Mouse (Mus musculus) C2C12 (cell line): Measurements from ENCODE around the gene Tmem234. TPM values are rescaled to one million over a fixed set of nuclear protein-coding genes. Genes with fewer than 3 reads are reported as not detected.

Experiments
- H3K27me3 ChIP-seq: one replicate; pipeline ENCODE4 v1.6.1; 2011; ENCODE audit not compliant: control insufficient read depth, insufficient read depth, insufficient read length
- H3K36me3 ChIP-seq: one replicate; pipeline ENCODE4 v1.6.1; 2011; ENCODE audit not compliant: control insufficient read depth, insufficient read depth
- H3K4me3 ChIP-seq: one replicate; pipeline ENCODE4 v1.5.1; 2011; ENCODE audit warnings: mild to moderate bottlenecking, control low read depth; ENCODE audit not compliant: poor library complexity, insufficient read depth, severe bottlenecking
- H3K79me2 ChIP-seq: one replicate; pipeline ENCODE4 v1.6.1; 2011; ENCODE audit not compliant: control insufficient read depth, insufficient read depth
- H3K79me3 ChIP-seq: one replicate; pipeline ENCODE4 v1.6.1; 2011; ENCODE audit warnings: low read depth, control low read depth
- H3ac ChIP-seq: one replicate; pipeline ENCODE3; 2011; ENCODE audit warnings: low read depth; ENCODE audit not compliant: control insufficient read depth, insufficient read length
- CEBPB ChIP-seq: IDR thresholded peaks from one replicate; pipeline ENCODE4 v1.6.1; 2011; ENCODE audit warnings: low read depth, mild to moderate bottlenecking, control low read depth, moderate library complexity
- CTCF ChIP-seq: IDR thresholded peaks from one replicate; pipeline ENCODE4 v1.5.1; 2011; ENCODE audit not compliant: control insufficient read depth, insufficient read depth, insufficient read length
- FOSL1 ChIP-seq: IDR thresholded peaks from one replicate; pipeline ENCODE4 v1.8.0; 2011; ENCODE audit warnings: mild to moderate bottlenecking, low read length; ENCODE audit not compliant: poor library complexity, insufficient read depth, severe bottlenecking
- MAX ChIP-seq: IDR thresholded peaks from one replicate; pipeline ENCODE4 v1.6.1; 2011; ENCODE audit warnings: mild to moderate bottlenecking, control low read depth
- MYOD1 ChIP-seq: IDR thresholded peaks from one replicate; pipeline ENCODE4 v1.6.1; 2011; ENCODE audit warnings: low read depth; ENCODE audit not compliant: control insufficient read depth, insufficient read length
- MYOG ChIP-seq: IDR thresholded peaks from one replicate; pipeline ENCODE4 v1.6.1; 2011; ENCODE audit not compliant: control insufficient read depth, insufficient read length; ENCODE audit errors: extremely low read depth
- USF1 ChIP-seq: IDR thresholded peaks from one replicate; pipeline ENCODE4 v1.6.1; 2011; ENCODE audit warnings: low read depth, mild to moderate bottlenecking, control low read depth, moderate library complexity
- polyA plus RNA-seq: library from polyadenylated mRNA; unstranded; fragments of >200 nt; fragmentation: generic; extraction: Trizol; gene quantifications from one replicate; pipeline ENCODE4 v1.2.1, GENCODE M21; 2012; ENCODE audit warnings: missing spikeins

Gene Tmem234
- polyA plus RNA-seq, 1 experiment = 218 TPM

DNA sequence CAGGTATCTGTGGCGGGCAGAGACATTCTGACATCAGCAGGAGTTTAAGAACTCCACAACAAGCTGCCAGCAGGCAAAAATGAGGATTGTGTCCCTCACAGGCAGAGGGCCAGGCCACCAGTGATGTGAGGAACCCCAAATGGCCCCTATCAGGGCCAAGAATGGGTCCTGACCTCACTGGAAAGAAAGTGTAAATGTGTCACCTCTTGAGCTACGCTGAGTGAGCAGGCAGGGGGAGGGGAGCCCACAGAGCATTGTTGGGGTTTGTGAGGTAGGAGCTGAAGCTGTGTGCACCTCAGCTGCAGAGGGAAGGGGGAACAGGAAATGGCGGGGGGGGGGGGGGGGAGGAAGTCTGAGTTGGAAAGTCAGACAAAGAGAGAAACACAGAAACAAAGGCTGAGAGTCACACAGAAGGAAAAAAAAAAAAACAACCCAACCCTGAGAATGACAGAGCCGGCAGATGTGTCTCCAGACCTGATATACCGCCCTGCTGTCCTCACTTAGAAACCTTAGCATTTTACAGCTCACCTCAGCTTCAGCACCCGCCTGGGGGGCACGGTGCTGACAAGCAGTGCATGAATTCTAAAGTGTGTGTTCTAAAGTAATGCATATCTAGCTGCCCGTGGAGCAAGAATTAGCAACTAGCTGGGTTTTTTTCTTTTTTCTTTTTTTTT lies 25.2 kb upstream of the Tmem234 start:
- TF ChIP-seq MYOD1 (no peak), MYOG (no peak), FOSL1 (no peak), MAX (no peak), USF1 (no peak), CTCF (no peak), CEBPB (no peak)
- no peak overlapping the region for H3ac ChIP-seq
- no peaks in the 10 kb centered on the region for H3K27me3 ChIP-seq
- no peaks in the 10 kb centered on the region for H3K79me3 ChIP-seq
- H3K4me3 ChIP-seq = no peak overlapping the region
- H3K79me2 ChIP-seq = no peaks in the 10 kb centered on the region
- H3K36me3 ChIP-seq = no peaks in the 10 kb centered on the region

DNA sequence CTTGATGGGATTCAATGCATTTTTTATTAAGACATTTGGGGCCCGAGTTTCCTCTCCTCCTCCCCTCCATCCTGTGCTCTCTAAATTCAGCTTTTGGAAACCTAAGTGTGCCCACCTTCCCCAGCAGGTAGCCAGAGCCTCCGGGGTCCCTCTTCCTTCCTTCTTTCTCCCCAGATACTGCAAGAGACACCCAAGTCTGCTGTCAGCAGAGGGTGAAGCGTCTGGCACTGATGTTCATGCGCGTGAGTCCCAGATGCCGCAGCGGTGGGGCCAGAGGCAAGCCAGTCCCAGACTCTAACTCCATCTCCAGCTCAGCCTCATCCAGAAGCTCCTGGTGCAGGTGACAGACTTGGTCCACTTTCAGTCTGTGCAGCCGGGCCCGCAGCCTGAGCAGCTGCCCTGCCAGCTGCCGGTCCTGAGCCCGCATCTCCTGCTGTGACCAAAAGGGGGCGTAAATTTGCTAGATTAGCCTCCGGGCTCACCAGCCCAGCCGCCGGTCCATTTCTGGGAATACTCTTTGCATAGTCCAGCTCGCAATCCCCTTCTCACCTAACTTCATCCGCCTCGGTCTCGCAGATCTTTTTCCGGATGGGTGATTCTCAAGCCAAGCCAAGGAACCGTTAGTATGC lies 23.5 kb upstream of the Tmem234 start:
- Histone ChIP-seq H3K4me3 (no peak overlapping the region), H3K79me2 (no peaks in the 10 kb centered on the region), H3K36me3 (no peaks in the 10 kb centered on the region), H3K79me3 (no peaks in the 10 kb centered on the region), H3K27me3 (no peaks in the 10 kb centered on the region), H3ac (no peak overlapping the region)
- no peak for TF ChIP-seq MYOG
- peak; percentile 47 for TF ChIP-seq CTCF
- no peak for TF ChIP-seq MAX

DNA sequence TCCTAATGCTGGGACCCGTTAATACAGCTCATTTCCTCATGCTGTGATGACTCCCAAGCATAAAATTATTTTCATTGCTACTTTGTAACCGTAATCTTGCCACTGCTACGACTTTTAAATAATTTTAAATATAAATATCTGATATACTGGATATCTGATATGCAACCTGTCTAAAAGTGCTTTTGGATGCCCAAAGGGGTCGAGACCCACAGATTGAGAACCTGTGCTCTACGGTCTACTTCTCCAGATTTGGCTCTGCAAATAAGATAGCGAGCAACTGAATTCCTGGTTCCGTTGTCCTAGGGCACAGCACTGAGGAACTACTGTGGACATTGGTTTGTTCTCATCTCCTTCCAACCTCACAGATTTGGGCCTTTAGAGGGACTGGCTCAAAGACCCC lies 22.8 kb upstream of the Tmem234 start:
- no peaks in the 10 kb centered on the region for H3K79me3 ChIP-seq
- H3K79me2 ChIP-seq = no peaks in the 10 kb centered on the region
- H3K36me3 ChIP-seq = no peaks in the 10 kb centered on the region
- TF ChIP-seq CTCF (no peak), FOSL1 (no peak), MAX (no peak), USF1 (no peak), MYOD1 (no peak), MYOG (no peak), CEBPB (no peak)
- H3K4me3 ChIP-seq = no peak overlapping the region
- no peaks in the 10 kb centered on the region for H3K27me3 ChIP-seq
- H3ac ChIP-seq = no peak overlapping the region

DNA sequence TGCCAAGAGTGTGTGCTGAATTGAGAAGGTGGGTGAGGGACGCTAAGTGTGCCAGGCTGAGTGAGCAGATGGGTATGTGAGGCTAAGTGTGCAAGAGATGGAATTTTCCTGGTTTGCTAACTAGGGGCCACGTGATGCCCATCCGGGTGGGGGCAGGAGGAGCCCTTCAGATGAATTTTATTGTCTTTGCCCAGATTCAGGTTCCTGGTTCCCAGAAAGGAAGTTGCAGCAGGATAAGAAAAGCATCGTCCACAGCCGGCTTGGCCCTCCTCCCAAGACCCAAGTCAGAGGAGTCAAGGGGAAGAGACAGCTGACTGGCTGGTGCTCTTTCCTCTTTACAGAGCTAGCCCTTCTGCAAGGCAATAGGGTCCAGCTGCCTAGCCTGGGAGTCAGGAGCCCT lies 22.0 kb upstream of the Tmem234 start, which contains the start of gene Fam167b:
TSS of gene Fam167b (minus strand) at position 84 of the 400 bp plus-strand sequence.
- H3K4me3 ChIP-seq = no peak within 1 kb of the TSS

DNA sequence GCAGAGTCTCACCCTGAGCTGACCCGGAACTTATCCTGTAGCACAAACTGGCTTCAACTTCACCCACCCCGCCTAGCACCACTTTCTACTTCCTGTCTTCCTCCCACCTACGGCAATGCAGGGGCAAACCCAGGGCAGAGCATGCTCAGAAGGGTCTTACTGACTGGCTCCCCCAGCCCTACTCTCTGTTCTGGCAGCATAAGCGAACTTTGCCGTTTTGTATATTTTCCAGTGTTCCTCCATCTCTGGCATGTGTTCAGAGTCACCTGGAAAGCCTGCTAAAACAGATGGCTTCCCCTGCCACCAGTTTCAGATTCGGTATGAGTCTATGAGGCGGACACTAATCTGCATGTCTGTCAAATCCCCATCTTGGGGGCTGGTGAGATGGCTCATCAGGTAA lies 20.1 kb upstream of the Tmem234 start:
- H3K79me3 ChIP-seq = no peaks in the 10 kb centered on the region
- H3K36me3 ChIP-seq = no peaks in the 10 kb centered on the region
- no peak for TF ChIP-seq USF1
- no peak for TF ChIP-seq CTCF
- no peak for TF ChIP-seq MYOD1
- no peak for TF ChIP-seq MAX
- TF ChIP-seq MYOG = no peak
- no peak for TF ChIP-seq FOSL1
- TF ChIP-seq CEBPB = no peak
- no peak overlapping the region for H3ac ChIP-seq
- H3K27me3 ChIP-seq = no peaks in the 10 kb centered on the region
- H3K4me3 ChIP-seq = no peak overlapping the region
- H3K79me2 ChIP-seq = no peaks in the 10 kb centered on the region

More for the DNA sequence above, 22.0 kb upstream of the Tmem234 start, which contains the start of gene Fam167b:
- H3ac ChIP-seq = no peak within 1 kb of the TSS
- no peaks in the 10 kb centered on the region for H3K36me3 ChIP-seq
- no peaks in the 10 kb centered on the region for H3K79me2 ChIP-seq
- H3K27me3 ChIP-seq = no peaks in the 10 kb centered on the region
- no peaks in the 10 kb centered on the region for H3K79me3 ChIP-seq
- no peak for TF ChIP-seq CTCF
- TF ChIP-seq MYOD1 = no peak
- no peak for TF ChIP-seq USF1
- no peak for TF ChIP-seq MAX
- TF ChIP-seq CEBPB = no peak
- no peak for TF ChIP-seq FOSL1
- no peak for TF ChIP-seq MYOG

DNA sequence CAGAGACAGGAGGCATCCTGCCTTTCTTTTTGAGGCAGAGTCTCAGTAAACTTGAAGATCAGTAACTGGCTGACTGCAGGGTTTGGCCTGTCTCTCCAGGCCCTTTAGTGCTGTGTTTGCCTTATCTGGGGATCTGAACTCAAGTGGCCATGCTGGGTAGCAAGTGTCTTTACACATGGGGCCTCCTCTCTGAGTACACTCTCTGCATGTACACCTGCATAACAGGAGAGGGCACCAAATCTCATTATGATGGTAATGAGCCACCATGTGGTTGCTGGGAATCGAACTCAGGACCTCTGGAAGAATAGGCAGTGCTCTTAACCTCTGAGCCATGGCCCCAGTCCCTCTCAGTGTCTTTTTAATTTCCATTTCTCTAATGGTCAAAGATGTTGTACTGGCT lies 18.2 kb upstream of the Tmem234 start:
- H3K4me3 ChIP-seq = no peak overlapping the region
- no peak overlapping the region for H3ac ChIP-seq
- TF ChIP-seq MAX (no peak), MYOD1 (no peak), MYOG (no peak), CEBPB (no peak), CTCF (no peak), USF1 (no peak), FOSL1 (no peak)
- no peaks in the 10 kb centered on the region for H3K79me3 ChIP-seq
- H3K27me3 ChIP-seq = no peaks in the 10 kb centered on the region
- H3K36me3 ChIP-seq = no peaks in the 10 kb centered on the region
- no peaks in the 10 kb centered on the region for H3K79me2 ChIP-seq
